Mouse (Mus musculus) gastrocnemius, postnatal 36 days (tissue): ENCODE data around the gene Fgr. TPM values are rescaled to one million over a fixed set of nuclear protein-coding genes. Genes with fewer than 3 reads are reported as not detected.
"Not testable (repeated sequence)": the region's sequence is repeated elsewhere in the genome, so short reads cannot be mapped to it uniquely, and the experiment has no call there.

Source experiments
- DNase-seq, 2 experiments: peaks; one replicate each; pipeline ENCODE4 v3.0.0; 2022
- intact Hi-C: fragments of 180-260 bp; cut with DNase I; formaldehyde crosslinking; loops from one replicate; pipeline ENCODE4 v1.15.1; 2025
- long read RNA-seq, 2 experiments: library from polyadenylated mRNA; stranded (forward); transcript quantifications; one replicate each; pipeline ENCODE4 v2.0.0; 2021
- total RNA-seq, 2 experiments: library from RNA; stranded (reverse); gene quantifications; 2 replicates each; pipeline ENCODE4 v1.2.3; 2021

Fgr gene
- total RNA-seq: under 1 TPM in 1 of 2 experiments, not detected in 1; 0.10 TPM
- long read RNA-seq, experiment 1: 0 reads
- long read RNA-seq, experiment 2: 0 reads

DNA sequence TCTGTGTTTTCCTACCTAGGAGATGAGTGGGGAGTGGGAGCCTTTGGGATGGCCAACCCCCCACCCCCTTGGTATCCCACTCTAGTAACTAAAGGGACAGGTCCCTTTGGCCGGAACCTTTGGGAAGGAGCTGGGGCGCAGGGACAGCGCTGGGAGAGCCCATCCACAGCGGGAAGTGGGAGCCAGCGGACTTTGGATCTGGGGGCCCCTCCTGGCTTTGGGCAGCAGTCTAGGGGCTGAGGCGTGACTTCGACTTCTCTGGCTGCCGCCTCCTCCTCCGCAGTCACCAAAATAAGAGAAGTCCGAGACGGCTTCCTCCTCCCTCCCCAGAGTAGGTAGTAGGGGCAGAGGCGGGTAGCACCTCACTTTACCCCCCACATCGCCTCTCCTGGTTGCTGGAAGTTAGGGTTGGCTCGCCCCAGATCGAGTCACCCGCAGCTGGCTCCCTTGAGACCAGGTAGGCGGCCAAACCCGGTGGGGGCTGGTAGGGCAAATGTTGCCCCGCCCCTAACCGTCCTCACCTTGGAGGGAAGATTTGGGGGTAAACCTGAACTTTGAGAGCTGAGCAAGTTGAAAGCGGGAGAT lies at the start of gene Fgr:
Gene Fgr (plus strand): TSS at position 282 of the 585 bp plus-strand sequence.
- DNase-seq: no peak
- intact Hi-C loops: no loop called here

DNA sequence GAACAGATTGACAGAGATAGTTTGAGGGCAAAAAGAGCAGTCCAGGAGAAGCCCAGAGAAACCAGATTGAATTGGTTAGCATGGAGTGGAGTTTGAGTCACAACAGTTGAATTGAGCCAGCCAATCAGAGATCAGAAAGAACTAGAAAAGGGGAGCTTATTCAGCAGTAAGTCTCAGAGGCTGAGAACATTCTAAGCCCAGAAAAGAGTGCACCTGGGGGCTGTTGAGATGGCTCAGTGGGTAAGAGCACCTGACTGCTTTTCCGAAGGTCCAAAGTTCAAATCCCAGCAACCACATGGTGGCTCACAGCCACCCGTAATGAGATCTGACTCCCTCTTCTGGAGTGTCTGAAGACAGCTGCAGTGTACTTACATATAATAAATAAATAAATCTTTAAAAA lies 47.4 kb upstream of the Fgr start:
- DNase-seq, intact Hi-C loops: not testable (repeated sequence)

DNA sequence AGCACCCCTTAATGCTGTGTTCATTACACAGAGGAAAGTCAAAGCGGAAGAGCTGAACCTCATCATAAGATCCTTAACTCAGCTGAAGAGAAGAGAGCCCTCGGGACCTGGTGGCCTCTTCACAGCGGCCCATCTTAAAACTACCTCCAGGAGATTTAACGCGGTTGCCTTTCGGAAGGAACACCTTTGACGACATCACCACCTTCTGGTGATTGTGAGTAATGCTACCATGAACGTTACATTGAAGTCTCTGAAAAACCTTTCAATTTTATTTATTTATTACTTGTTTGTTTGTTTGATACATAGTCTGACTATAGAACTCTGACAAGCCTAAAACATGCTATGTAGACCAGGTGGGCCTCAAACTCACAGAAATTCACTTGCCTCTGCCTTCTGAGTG lies 43.1 kb upstream of the Fgr start:
- intact Hi-C loops: loop anchor here (2.0 kb wide), 1 partner anchor 154 kb away; no protein-coding TSS in a partner anchor
- peak in 1 of 2 experiments; percentile 25 for DNase-seq

DNA sequence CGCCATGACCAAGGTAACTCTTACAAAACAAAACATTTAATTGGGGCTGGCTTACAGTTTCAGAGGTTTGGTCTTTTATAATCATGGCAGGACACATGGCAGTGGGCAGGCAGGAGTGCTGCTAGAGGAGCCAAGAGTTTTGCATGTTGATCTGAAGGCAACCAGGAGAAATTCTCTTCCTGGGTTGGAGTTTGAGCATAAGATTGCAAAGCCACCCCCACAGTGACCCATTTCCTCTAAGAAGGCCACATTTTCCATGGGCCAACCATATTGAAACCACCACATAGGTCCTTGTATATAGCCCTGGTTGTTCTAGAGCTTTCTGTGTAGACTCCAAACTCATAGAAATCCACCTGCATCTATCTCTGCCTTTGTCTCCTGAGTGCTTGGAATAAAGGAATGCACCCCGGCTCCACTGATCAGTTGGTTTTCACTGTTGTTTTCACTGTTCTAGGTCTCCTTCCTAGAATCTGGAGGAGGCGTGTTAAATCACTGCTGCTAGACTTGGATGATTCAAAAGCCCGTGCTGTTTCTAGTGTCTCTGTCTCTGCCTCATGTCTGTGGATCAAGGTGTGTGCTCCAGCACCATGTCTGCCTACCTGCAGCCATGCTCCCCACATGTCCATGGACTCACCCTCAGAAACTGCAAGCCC lies 41.0 kb upstream of the Fgr start:
- intact Hi-C loops: no loop called here
- no peak for DNase-seq

DNA sequence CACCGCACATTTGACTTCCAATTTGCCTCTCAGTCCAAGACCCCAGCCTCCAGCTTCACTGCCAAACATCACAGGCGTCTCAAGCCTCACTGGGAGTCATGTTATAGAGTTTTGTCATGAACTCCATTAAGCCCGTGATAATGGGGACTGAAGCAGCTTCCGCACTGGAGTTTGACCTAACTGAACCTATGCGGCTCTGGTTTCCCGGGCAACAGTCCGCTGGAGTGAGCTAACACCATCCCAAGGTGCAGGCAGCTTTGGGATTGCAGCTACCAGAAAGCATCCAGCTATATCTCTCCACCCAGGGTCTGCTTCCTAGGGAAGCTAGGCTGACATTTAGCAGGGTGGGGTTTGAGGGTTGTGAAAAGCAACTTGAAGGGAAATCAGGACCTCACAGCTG lies 39.3 kb upstream of the Fgr start:
- intact Hi-C loops: no loop called here
- no peak for DNase-seq

DNA sequence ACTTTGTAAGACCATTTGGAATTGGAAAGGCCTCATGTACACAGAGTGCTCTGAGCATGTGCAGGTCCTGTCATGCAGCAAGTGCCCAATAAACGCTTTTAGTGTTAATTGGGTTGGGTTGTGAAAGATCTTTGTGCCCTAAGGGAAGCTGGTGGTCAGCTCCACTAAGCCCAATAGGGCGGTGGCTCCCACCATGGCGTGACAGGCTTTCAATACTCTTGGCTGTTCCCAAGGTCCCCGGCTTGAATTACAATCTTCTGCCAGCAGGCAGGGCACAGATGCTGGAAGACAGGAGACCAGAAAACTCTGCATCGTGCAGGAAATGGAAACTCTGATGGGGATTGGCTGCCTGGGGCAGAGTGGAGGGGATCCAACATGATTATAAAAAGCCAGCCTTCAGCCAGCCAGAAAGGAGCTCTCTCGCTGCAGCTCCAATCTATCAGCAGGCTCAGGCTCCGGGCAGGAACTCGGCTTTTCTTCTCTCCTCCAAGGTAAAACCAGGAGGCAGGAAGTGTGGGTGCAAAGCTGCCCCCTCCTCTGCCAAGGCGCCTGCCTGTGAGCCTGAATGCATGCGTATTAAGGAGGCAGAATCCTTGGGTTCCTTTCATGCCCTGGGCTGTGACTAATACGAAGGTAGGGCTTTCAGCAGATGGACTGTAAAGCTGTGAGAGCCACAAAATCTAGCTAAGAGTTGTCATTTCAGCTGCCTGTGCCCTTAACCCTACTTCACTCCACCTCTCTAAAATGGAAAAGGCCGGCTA lies 35.5 kb upstream of the Fgr start:
- intact Hi-C loops: no loop called here
- DNase-seq: peak in 1 of 2 experiments; percentile 33

DNA sequence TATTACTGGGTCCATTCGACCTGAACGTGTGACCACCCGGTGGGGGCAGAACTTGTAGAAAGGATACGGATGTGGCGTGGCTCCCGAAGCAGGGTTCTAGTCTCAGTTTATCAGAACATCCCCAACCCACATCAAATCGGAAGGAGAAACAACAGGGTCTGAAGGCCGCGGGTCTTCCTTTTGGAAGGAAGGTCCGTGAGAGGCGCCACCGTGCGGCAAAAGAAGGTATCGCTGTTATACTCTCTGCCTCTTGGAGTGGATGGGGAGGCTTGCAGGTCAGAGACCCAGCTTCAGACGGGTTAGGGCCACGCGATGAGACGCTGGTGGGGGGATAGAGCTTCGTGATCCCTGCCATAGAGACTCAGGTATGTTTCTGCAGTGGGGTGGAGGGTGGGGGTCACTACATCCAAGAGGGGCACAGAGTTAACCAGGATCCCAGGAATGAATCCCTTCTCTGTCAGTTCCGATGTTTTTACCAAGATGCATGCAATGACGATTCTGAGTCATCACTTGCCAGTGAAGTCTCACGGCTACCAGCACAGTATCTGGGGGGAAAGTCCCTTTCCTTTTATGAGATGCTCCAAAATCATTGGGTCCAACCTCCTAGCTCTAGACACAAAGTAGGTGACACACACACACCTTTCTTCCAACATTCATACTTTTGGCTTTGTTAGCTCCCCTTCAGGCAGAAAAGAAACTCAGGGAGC lies 34.3 kb upstream of the Fgr start:
- intact Hi-C loops: loop anchor here (10.0 kb wide), 1 partner anchor 275 kb away; the partner anchor contains the start of genes Cd164l2 and Gpr3
- DNase-seq: peak; percentile 44 to 68

DNA sequence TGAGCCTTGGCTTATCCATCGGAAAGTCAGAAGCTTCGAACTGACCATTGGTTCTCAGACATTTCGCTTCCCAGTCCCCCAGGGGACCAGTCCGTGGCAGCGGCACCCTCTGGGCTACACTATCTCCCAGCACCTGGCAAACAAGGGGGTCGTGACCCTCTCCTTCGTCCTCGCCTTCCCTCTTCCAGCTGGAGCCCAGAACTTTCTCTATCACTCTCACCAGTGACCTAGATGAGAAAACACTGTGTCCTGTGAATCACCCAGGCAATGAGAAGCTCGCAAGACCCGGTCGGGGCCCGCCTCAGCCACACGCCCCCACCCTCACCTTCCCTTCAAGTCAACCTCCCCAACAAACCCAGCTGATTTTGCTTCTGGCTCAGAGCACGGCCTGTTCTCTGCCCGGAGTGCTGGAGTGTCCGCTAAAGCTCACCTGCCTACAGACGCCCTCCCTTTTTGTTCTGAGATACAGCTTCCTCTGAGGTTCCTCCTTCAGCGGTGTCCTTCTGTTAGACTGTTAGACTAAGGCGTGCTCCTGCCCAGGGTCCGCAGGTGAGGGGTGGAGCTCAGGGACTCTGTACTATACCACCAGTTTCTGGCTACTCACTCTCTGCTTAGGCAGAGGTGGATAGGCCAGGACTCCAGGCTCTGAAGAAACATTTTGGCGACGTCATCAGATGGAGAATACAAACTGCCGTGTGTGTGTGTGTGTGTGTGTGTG lies 32.7 kb upstream of the Fgr start:
- intact Hi-C loops: loop anchor here (10.0 kb wide), 1 partner anchor 274 kb away; the partner anchor contains the start of genes Cd164l2 and Gpr3

DNA sequence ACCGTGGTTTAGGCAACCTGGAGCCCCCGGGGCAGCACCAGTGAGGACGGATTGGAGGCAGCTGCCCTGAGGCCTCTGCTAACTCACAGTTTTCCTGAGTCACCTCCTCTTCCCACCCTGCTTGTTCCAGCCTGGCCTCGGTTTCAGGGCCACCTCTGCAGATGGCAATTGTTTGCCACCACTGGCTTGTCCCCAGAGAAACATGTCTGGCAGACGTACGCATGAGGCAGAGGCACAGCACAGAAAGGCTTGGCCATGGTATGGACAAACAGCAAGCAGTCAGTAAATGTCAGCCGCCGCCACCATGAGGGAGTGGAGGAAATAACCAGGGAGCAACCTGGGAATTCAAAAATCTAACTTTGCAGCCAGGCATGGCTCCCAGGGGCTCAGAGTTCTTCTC lies 30.8 kb upstream of the Fgr start:
- no peak for DNase-seq
- intact Hi-C loops: loop anchor here (10.0 kb wide), 1 partner anchor 272 kb away; the partner anchor contains the start of genes Cd164l2 and Gpr3

More for the DNA sequence above, 32.7 kb upstream of the Fgr start:
- DNase-seq: no peak

DNA sequence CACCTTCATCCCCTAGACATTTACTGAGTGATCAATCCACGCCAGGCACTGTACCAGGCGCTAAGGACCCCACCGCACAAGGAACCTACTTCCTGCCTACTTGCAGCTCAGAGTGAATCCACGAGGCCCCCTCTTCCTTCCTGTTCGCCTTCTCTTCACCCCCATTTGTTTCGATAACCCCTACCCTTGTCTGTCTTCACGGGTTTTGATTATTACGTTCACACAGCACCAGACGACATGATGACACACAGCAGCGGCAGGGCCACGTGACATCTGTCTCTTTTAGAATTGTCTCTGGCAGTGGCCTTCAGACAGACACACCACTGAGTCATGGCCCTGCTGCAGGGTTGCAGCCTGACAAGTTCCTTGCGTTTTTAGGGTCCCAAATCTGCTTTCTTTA lies 29.8 kb upstream of the Fgr start:
- DNase-seq: no peak
- intact Hi-C loops: loop anchor here (10.0 kb wide), 1 partner anchor 271 kb away; the partner anchor contains the start of genes Cd164l2 and Gpr3

DNA sequence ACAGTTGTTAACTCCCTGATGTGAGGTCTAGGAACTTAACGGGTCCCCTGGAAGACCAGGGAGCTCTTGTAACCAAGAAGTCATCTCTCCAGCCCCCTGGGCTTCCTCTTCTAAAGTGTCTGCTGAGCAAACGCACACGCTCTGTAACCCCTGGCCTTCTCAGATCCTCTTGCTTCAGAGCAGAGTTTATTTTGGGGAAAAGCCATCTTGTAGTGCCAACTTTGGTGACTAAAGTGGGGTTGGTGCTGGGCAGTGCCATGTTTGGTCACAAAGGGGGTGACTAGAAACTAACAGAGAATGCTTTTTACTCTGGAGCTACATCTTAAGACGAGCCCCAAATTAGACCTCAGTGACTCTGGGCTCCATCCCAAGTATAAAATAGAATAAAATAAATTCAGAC lies 29.1 kb upstream of the Fgr start:
- intact Hi-C loops: loop anchor here (1.0 to 10.0 kb wide), 4 partner anchors 61 to 353 kb away; partner anchors contain the start of genes Cd164l2 and Gpr3
- DNase-seq: no peak

DNA sequence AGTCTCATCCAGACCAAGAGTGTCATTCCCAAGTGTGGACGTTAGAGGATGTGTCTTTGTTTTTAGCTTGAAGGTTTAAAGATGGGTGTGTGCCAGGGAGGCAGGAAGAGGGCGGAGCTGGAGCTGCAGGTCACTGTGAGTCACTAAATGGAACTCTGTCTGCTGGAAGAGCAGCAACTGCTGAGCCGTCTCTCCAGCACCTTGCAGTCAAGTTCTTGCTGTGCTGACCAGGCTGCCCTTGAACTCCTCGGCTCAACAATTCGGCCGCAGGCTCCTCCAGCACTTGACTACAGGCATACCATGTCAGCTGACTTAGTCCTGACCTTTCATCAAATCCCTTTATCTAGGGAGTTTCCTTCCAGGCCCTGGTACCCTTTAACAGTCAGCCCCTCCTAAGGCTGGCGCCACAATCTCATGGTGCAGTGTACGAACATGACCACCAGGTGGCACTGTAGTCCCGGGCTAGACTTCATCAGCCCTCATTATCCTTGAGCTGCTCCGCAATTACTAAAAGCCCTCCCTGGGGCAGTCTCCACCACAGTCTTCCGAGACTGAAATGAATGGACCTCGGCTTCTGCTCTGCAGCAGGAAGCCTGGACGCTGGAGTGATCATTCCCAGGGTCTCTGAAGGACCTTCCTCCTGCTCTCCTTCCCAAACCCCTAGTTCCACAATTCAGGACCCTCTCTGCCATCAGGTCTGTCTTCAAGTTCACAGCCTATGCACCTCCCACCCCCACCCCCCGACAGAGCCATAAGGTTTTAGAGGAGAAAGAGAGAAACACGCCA lies 28.4 kb upstream of the Fgr start:
- DNase-seq: peak; percentile 75 to 86
- intact Hi-C loops: loop anchor here (1.0 to 10.0 kb wide), 4 partner anchors 60 to 352 kb away; partner anchors contain the start of genes Cd164l2 and Gpr3

DNA sequence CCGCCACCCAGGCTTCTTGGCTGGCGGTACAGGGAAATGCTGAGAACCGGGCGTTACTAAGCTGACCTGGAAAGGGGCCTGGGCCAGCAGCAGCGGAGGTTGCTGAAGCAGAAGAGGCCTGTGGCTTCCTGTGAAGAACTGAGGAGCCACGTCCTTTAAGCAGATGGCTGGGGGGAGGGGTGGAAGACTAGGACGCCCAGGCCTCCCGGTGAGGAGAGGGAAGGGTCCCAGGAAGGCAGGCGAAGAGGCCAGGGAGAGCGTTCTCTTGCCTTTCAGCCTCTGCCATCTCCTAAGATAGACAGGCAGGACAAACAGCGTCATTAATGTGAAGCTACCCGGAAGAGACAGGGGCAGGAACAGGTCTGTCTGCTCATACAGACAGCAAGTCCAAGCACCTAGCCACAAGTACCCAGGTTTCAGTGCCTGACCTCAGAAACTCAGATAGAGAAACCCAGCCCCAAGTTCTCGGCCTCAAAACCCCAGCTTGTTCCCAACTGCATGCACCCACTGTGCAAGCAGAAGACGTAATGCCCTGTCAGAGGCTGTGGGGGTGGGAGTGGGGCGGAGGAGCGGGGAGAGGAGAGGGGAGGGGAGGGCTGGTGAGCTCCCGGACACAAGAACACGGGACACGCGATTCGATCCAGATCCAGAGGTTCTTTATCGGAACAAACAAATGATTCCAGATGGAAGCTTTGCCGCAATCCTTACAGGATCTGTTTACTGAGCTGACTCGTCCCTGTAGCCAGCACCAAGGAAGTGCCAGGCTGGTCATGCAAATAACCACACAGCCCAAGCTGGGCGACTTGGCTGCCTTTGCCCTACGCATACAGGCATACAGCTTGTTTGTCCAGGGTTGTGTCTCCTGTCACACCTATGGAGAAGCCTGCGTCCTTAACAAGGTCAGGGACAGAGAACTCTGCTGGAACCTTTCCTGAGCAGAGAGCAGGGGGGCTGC lies 27.6 kb upstream of the Fgr start:
- DNase-seq: peak; percentile 23 to 51
- intact Hi-C loops: loop anchor here (5.0 to 10.0 kb wide), 3 partner anchors 111 to 351 kb away; partner anchors contain the start of genes Cd164l2 and Gpr3

DNA sequence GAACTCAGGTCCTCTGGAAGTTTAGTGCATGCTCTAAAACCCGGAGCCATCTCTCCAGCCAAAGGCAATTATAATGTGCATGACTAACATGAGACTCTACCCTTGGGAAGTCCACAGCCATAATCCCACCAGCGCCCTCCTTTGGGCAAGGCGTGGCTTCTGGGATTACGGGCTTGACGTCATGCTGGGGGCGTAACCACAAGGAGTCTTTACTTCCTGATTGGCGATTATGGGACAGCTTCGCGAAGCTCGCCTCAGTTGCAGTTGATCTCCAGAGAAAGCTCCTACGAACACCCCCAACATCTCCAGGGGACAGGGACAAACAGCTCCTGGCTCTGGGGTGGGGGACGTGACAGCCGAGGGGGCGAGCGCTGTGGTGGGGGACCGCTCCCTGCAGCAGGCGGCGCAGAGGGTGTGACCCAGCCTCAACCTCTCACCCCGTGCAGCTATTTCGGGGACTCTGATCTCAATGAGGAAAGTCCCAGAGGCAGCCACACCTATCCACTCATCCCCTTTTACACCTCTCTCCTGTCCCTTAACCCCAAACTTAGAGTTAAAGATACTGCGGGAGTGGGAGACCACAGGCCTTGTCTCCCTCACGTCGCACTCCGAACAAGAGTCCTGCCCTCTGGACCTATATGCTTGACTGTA lies 23.9 kb upstream of the Fgr start:
- intact Hi-C loops: loop anchor here (5.0 to 10.0 kb wide), 3 partner anchors 107 to 347 kb away; partner anchors contain the start of genes Cd164l2 and Gpr3
- DNase-seq: no peak

DNA sequence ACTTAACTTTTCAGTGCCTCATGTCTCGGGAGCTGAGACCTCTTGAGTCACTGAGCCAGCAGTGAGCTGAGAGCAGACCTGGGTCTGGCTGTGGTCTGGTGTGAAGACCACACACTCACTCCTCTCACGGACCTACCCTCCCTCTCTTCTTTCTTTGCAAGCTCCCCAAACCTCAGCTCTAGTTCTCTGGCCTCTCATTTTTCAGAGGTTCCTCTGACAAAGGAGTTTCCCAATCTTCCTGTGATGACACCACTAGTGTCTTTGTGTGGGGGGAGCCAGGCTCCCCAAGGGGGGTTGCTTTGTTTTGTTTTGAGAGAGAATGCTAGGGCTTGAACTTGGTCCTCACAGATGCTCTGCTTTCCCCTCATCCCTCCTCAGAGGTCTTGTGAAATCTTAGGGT lies 22.9 kb upstream of the Fgr start:
- no peak for DNase-seq
- intact Hi-C loops: no loop called here

DNA sequence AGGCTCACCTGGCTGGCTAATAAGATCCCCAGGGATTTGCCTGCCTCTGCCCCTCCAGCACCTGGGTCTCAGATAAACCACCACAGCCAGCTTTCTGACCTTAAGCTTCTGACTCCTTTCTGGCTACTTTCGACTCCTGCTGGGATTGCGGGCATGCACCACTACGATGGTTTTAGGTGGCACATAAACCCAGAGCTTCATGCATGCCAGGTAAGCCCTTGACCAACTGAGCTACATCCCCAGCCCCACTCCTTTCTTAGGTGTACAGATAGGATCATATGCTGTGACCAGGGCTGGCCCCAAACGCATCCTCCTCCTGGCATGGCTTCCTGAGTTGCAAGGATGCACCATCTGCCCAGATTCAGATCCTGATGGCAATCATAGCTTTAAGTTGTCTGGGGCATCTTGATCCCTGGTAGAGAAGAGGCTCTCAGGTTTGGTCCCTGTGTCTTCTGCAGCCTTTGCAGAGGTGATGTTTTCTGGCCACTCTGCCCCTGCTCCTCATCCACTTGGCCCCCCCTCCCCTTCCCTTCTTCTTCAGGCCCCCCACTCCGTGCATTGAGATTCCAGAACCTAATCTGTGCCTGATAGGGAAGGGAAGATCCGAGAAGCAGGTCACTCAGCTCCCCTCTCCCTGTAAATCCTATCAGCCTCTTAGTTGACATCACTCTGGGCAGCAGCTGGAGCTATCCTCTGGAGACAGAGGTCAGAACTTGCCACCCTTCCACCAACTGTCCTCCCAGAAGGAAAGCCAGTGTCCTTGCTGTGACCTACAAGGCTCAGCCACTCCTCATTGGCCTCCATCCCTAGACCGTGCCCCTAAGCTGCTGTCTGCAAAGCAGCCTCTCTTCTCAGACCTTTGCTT lies 19.1 kb upstream of the Fgr start:
- intact Hi-C loops: no loop called here
- no peak for DNase-seq
